Mouse (Mus musculus) G1E-ER4 (cell line): ENCODE measurements around the gene Zfp2. TPM values are rescaled to one million over a fixed set of nuclear protein-coding genes. Genes with fewer than 3 reads are reported as not detected.

Experiments used
- GATA1 ChIP-seq: IDR thresholded peaks from one replicate; pipeline ENCODE4 v1.8.0; 2012; ENCODE audit warnings: low read length, inconsistent platforms
- polyA plus RNA-seq: library from polyadenylated mRNA; stranded (reverse); fragments of >175 nt; gene quantifications from 2 replicates; pipeline ENCODE4 v1.2.3, GENCODE M21; 2012

The Zfp2 gene
- polyA plus RNA-seq, 1 experiment = not detected

GRCm38 (mm10) chr11:50892441-50892840, 23.5 kb downstream of the Zfp2 start:
- no peak for TF ChIP-seq GATA1

GRCm38 (mm10) chr11:50887390-50888128, 28.4 kb downstream of the Zfp2 start, which contains the start of gene Zfp454:
TSS of gene Zfp454 (minus strand) at chr11:50887651.
- TF ChIP-seq GATA1 = no peak

GRCm38 (mm10) chr11:50886933-50887293, 29.1 kb downstream of the Zfp2 start:
- no peak for TF ChIP-seq GATA1

GRCm38 (mm10) chr11:50886231-50886932, 29.6 kb downstream of the Zfp2 start:
- no peak for TF ChIP-seq GATA1

- TF ChIP-seq GATA1 = no peak
Measured at GRCm38 (mm10) chr11:50883756-50884155, 32.2 kb downstream of the Zfp2 start.

- no peak for TF ChIP-seq GATA1
Measured at GRCm38 (mm10) chr11:50878641-50879040, 37.3 kb downstream of the Zfp2 start.

GRCm38 (mm10) chr11:50850989-50851601, 64.9 kb downstream of the Zfp2 start:
- TF ChIP-seq GATA1 = no peak

GRCm38 (mm10) chr11:50850177-50850735, 65.7 kb downstream of the Zfp2 start, which contains the start of gene Grm6:
TSS of gene Grm6 (plus strand) at chr11:50850685.
- no peak for TF ChIP-seq GATA1

GRCm38 (mm10) chr11:50849310-50849709, 66.7 kb downstream of the Zfp2 start:
- no peak for TF ChIP-seq GATA1

Other genes starting within 250 kb of the Zfp2 start
- not detected in 2 replicates for gene Zfp354c, start 88.4 kb downstream of the Zfp2 start, polyA plus RNA-seq
- not detected in 2 replicates for gene Zfp879, start 74.6 kb downstream of the Zfp2 start, polyA plus RNA-seq
- not detected in 2 replicates for gene Grm6, start 65.5 kb downstream of the Zfp2 start, polyA plus RNA-seq
- not detected in 2 replicates for gene Zfp454, start 28.5 kb downstream of the Zfp2 start, polyA plus RNA-seq
- gene Zfp354b, start 15.5 kb upstream of the Zfp2 start, polyA plus RNA-seq = not detected in 2 replicates
- not detected in 2 replicates for gene 4933414I15Rik, start 27.6 kb upstream of the Zfp2 start, polyA plus RNA-seq
- not detected in 2 replicates for gene Prop1, start 37.6 kb upstream of the Zfp2 start, polyA plus RNA-seq
- not detected in 2 replicates for gene Olfr1378, start 50.4 kb upstream of the Zfp2 start, polyA plus RNA-seq
- not detected in 2 replicates for gene Olfr1377, start 65.8 kb upstream of the Zfp2 start, polyA plus RNA-seq
- gene Olfr51, start 87.4 kb upstream of the Zfp2 start, polyA plus RNA-seq = not detected in 2 replicates
- not detected in 2 replicates for gene Olfr54, start 98.1 kb upstream of the Zfp2 start, polyA plus RNA-seq
- gene Olfr1375, start 131.9 kb upstream of the Zfp2 start, polyA plus RNA-seq = not detected in 2 replicates
- not detected in 2 replicates for gene Zfp354a, start 143.1 kb upstream of the Zfp2 start, polyA plus RNA-seq